Mouse (Mus musculus) G1E (cell line): ENCODE measurements around the gene Selenbp1.

Experiments
- CTCF ChIP-seq: IDR thresholded peaks from 2 replicates; pipeline ENCODE4 v1.5.1; 2012; ENCODE audit warnings: low read depth, low read length, inconsistent platforms, mixed read lengths
- GATA1 ChIP-seq: IDR thresholded peaks from 2 replicates; pipeline ENCODE4 v1.6.1; 2012; ENCODE audit warnings: borderline replicate concordance, low read length, inconsistent platforms, mixed read lengths
- GATA2 ChIP-seq: IDR thresholded peaks from 2 replicates; pipeline ENCODE4 v1.6.1; 2012; ENCODE audit warnings: low read depth, low read length, inconsistent platforms, borderline replicate concordance
- POLR2AphosphoS5 ChIP-seq: IDR thresholded peaks from 2 replicates; pipeline ENCODE4 v1.6.1; 2012; ENCODE audit warnings: low read depth, low read length, inconsistent platforms; ENCODE audit not compliant: insufficient replicate concordance
- TAL1 ChIP-seq: conservative IDR thresholded peaks from 2 replicates; pipeline ENCODE4 v1.6.1; 2012; ENCODE audit warnings: low read depth, low read length, inconsistent platforms, mixed read lengths

DNA sequence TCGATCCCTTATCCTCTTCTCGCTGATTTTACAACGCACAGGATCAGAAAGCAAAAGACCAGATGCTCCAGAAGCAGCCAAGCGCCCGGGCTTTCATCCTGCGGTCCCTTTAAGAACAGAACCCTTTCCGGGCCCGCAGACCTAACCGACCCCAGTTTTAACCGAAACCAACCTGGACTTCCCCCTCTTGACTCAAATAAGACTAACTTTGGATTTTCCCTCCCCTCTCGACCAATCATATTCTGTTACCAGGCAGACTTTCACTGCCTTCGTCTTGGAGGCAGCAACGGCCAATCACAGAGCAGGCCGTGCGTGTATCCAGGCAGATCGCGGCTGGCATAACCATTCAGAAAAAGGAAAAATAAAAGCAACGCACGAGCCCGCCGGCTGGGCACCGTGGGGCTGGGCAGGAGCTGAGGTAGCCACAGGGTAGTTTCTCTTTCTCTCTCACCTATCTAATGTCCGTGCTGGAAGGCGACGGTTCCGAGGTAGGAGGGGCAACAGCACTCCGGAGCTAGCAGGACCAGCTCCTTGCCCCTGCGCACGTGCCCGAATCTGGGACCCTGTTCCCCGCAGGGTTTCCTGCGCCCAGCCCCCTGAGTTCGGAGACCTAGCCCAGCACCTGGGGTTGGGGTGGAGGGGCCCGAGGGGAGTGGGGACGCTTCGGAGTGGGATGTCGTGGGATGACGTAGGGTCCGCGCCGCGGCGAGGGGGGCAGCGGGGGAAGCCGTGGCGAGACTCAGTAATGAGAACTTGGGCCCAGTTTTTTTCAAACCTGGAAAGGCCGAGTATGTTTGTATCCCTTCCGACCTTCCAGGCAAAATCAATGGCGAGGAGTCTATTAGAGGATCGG lies 21.1 kb downstream of the Selenbp1 start, which contains the start of gene Rfx5:
- TF ChIP-seq CTCF: no peak
- no peak for TF ChIP-seq GATA1
- no peak for TF ChIP-seq TAL1
- no peak for TF ChIP-seq POLR2AphosphoS5
- no peak for TF ChIP-seq GATA2
